Mouse (Mus musculus): ENCODE measurements around the gene Pwwp2b.
A peak's percentile ranks its signal among the peaks of the same experiment; 100 is the strongest.

GRCm38 (mm10) chr7:139233714-139234113, 14.6 kb upstream of the Pwwp2b start:
- no peak for TF ChIP-seq POLR2A (IDR thresholded peaks at IDR 0.05; ENCODE audit: insufficient read depth, low read depth, low read length)
- TF ChIP-seq CTCF (IDR thresholded peaks at IDR 0.05; ENCODE audit: insufficient read depth, low read depth, low read length), result peak; percentile 91
